ENCODE assay signal across 8 mouse cellular contexts in the genomic region with DNA sequence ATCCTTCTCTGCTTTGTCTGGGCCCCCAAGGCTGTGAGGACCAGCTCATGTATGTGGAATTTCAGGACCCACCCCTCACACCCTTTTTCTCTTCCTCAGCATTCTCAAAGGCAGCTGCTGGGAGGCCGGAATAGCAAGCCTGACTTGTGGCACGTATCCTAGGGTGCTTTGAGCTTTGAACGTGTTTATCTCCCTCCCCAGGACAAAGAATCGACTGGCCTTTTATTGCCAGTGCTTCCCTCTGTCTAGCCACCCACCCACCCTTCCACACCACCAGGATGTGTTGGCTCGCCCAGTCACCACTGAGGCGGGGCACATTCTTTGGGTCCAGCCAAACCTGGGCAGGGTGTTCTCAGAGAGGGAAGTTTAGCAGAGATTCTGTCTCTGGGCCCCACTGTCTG. TPM values are rescaled to one million over a fixed set of nuclear protein-coding genes. Genes with fewer than 3 reads are reported as not detected.
DNase-seq lines count a peak whose midpoint lies in the region; ATAC-seq and TF ChIP-seq lines count a peak whose summit lies in the region.
"Had no signal": no experiment of that assay in that cellular context is flagged by ENCODE, and none has a peak within 500 bp of the region (broad histone marks: within the 10 kb centered on the region; RNA-seq: fewer than 3 reads in every experiment).

No protein-coding gene starts in this region.

- 0 out of 2 replicates have a peak overlapping the region, but pooled peaks have one; percentile 34 for H3K9ac ChIP-seq in heart, embryonic 14.5 days (ENCODE audit: low read length)

- peak overlapping the region; percentile 33; the same call in 1 of the 2 replicates for H3K27ac ChIP-seq in left cerebral cortex, adult 2 months
- peak overlapping the region; percentile 58 to 84 for H3K27ac ChIP-seq in heart, embryonic 14.5 days (replicated peaks in 1 of 2; ENCODE audit: control insufficient read depth in 1 of 2, insufficient read depth in 1 of 2, low read depth in 2 of 2, low read length in 2 of 2)

- 44% methylated on average over 6 of the region's 6 CpGs for WGBS in heart, embryonic 14.5 days

- H3K36me3 ChIP-seq in heart, embryonic 14.5 days (ENCODE audit: control insufficient read depth, insufficient read depth, low read length): peaks cover 23% of the 10 kb centered on the region

- H3K9me3 ChIP-seq in heart, embryonic 14.5 days (ENCODE audit: control insufficient read depth, low read length): no peaks in the 10 kb centered on the region

- no peak; the same call in 1 of the 2 replicates for ATAC-seq in heart, embryonic 14.5 days (ENCODE audit: insufficient number of reproducible peaks, insufficient read depth, low FRiP score, low read depth)

- no peak for DNase-seq in left cerebral cortex, adult 2 months (ENCODE audit: extremely low spot score in 1 of 2, low spot score in 2 of 2)
- no peak for DNase-seq in left cerebral cortex, adult 9 months (ENCODE audit: low spot score in 2 of 2)
- DNase-seq in ZHBTc4 (ENCODE audit: low read depth, low spot score): peak; percentile 96
- DNase-seq in mesoderm, embryonic 11.5 days (ENCODE audit: low read depth, low spot score): peak; percentile 35
- no peak for DNase-seq in kidney, adult 18-20 months
- DNase-seq in kidney, adult 8-10 months: no peak

- intact Hi-C loops in left cerebral cortex, adult 2 months (cut with DNase I): no loop called here

- no peak overlapping the region for H3K4me3 ChIP-seq in left cerebral cortex, adult 2 months
- H3K4me3 ChIP-seq in heart, embryonic 14.5 days (ENCODE audit: control insufficient read depth in 1 of 2, insufficient read depth in 1 of 2, low read depth in 1 of 2, low read length in 2 of 2): no peak overlapping the region

- peaks cover 20 to 29% of the 10 kb centered on the region in 2 experiments for H3K4me1 ChIP-seq in heart, embryonic 14.5 days (ENCODE audit: control insufficient read depth in 2 of 2, insufficient read depth in 2 of 2, low read length in 2 of 2)

- H3K4me2 ChIP-seq in heart, embryonic 14.5 days (ENCODE audit: low read length): no peak overlapping the region

- no peaks in the 10 kb centered on the region for H3K27me3 ChIP-seq in heart, embryonic 14.5 days (ENCODE audit: control insufficient read depth, insufficient read depth, low read length)

- no peak for TF ChIP-seq CTCF in left cerebral cortex, adult 2 months (IDR thresholded peaks at IDR 0.05)

RNA-seq across cellular contexts. Expression of a gene that starts 3.0 kb away (rescaled TPM):
- not detected for total RNA-seq in left cerebral cortex, adult 2 months (2021)
- polyA plus RNA-seq in heart, embryonic 14.5 days (2014; fragmentation: Nextera tagmentation; extraction: Ambion mirVana): not detected in 2 replicates
- polyA plus RNA-seq: kidney, embryonic 16.5 days had no signal

RNA-seq across cellular contexts. Expression of a gene that starts 40.3 kb away (rescaled TPM):
- under 1 TPM in 1 of 2 experiments, not detected in 1; 0.07 TPM for total RNA-seq in left cerebral cortex, adult 2 months (2021)
- 0.08 and 0.13 TPM in 2 replicates for polyA plus RNA-seq in heart, embryonic 14.5 days (2014; fragmentation: Nextera tagmentation; extraction: Ambion mirVana)

RNA-seq across cellular contexts. Expression of a gene that starts 48.6 kb away (rescaled TPM):
- total RNA-seq in left cerebral cortex, adult 2 months (2021): 10 to 100 TPM; 69.2 to 78.7 TPM
- polyA plus RNA-seq in heart, embryonic 14.5 days (2014; fragmentation: Nextera tagmentation; extraction: Ambion mirVana): 11.3 and 11.8 TPM in 2 replicates

Comparison
In these comparisons a context has a peak if more than half of its experiments do, and no peak if none do; other contexts are left out.
1. DNase-seq: peak in ZHBTc4 (single experiment) and mesoderm, embryonic 11.5 days (single experiment); none in left cerebral cortex, adult 2 months (0 of 2), left cerebral cortex, adult 9 months (0 of 2), kidney, adult 18-20 months (single experiment) and kidney, adult 8-10 months (0 of 2).